Mouse (Mus musculus) megakaryocyte, embryonic 14.5 days (primary cell): ENCODE measurements around the gene a. TPM values are rescaled to one million over a fixed set of nuclear protein-coding genes. Genes with fewer than 3 reads are reported as not detected.
A peak's percentile ranks its signal among the peaks of the same experiment; 100 is the strongest.

Source experiments
- H3K27me3 ChIP-seq: replicated peaks from 2 replicates; pipeline ENCODE3; 2012; ENCODE audit warnings: inconsistent platforms
- H3K36me3 ChIP-seq: replicated peaks from 2 replicates; pipeline ENCODE3; 2012; ENCODE audit warnings: low read length, inconsistent platforms, mixed read lengths
- H3K4me1 ChIP-seq: 2 replicates; pipeline ENCODE4 v1.6.1; 2012; ENCODE audit warnings: inconsistent platforms
- H3K4me3 ChIP-seq: replicated peaks from 2 replicates; pipeline ENCODE3; 2012; ENCODE audit warnings: moderate library complexity, mild to moderate bottlenecking, inconsistent platforms
- H3K9me3 ChIP-seq: 2 replicates; pipeline ENCODE4 v1.6.1; 2012; ENCODE audit warnings: inconsistent platforms
- FLI1 ChIP-seq: IDR thresholded peaks from 2 replicates; pipeline ENCODE4 v1.6.1; 2012; ENCODE audit warnings: low read length, inconsistent platforms, mixed read lengths
- GATA1 ChIP-seq: IDR thresholded peaks from 3 replicates; pipeline ENCODE4 v1.6.1; 2012; ENCODE audit warnings: mixed read lengths, low read length, inconsistent platforms, borderline replicate concordance
- polyA plus RNA-seq: library from polyadenylated mRNA; stranded (reverse); fragments of >175 nt; gene quantifications from 2 replicates; pipeline ENCODE4 v1.2.3, GENCODE M21; 2012; ENCODE audit warnings: low replicate concordance; ENCODE audit not compliant: insufficient read depth

a gene
- 1.6 TPM in 1 of 2 replicates, not detected in the other for polyA plus RNA-seq

GRCm38 (mm10) chr2:154790656-154791483, at the start of gene a, which contains the start of gene Raly:
Gene a, plus strand, starts transcription at chr2:154791402.
Gene Raly, plus strand, starts transcription at chr2:154791096.
- peaks cover 5% of the 10 kb centered on the region for H3K36me3 ChIP-seq
- H3K4me3 ChIP-seq, result peak within 1 kb of the TSS; percentile 95
- H3K27me3 ChIP-seq, result no peaks in the 10 kb centered on the region
- peaks cover 58% of the 10 kb centered on the region for H3K4me1 ChIP-seq
- TF ChIP-seq GATA1 (no peak), FLI1 (no peak)
- no peaks in the 10 kb centered on the region for H3K9me3 ChIP-seq

GRCm38 (mm10) chr2:154742911-154743819, 48.0 kb upstream of the a start:
- Histone ChIP-seq H3K36me3 (no peaks in the 10 kb centered on the region), H3K4me1 (peaks cover 22% of the 10 kb centered on the region), H3K4me3 (no peak overlapping the region), H3K27me3 (peaks cover 23% of the 10 kb centered on the region), H3K9me3 (0 out of 2 replicates have a peak, but pooled peaks cover 5% of the 10 kb centered on the region)
- no peak for TF ChIP-seq GATA1
- TF ChIP-seq FLI1, result no peak

- H3K4me3 ChIP-seq, result no peak overlapping the region
- no peak for TF ChIP-seq GATA1
- TF ChIP-seq FLI1, result no peak
- peaks cover 10% of the 10 kb centered on the region for H3K9me3 ChIP-seq
- peaks cover 18% of the 10 kb centered on the region for H3K4me1 ChIP-seq
- peaks cover 23% of the 10 kb centered on the region for H3K27me3 ChIP-seq
- H3K36me3 ChIP-seq, result no peaks in the 10 kb centered on the region
Measured at GRCm38 (mm10) chr2:154743915-154744314, 47.3 kb upstream of the a start.

GRCm38 (mm10) chr2:154748383-154748782, 42.8 kb upstream of the a start:
- TF ChIP-seq FLI1 (no peak), GATA1 (no peak)
- Histone ChIP-seq H3K4me1 (peaks cover 20% of the 10 kb centered on the region), H3K9me3 (peaks cover 10% of the 10 kb centered on the region), H3K4me3 (no peak overlapping the region), H3K36me3 (no peaks in the 10 kb centered on the region), H3K27me3 (peaks cover 15% of the 10 kb centered on the region)

- peaks cover 10% of the 10 kb centered on the region for H3K9me3 ChIP-seq
- no peak overlapping the region for H3K4me3 ChIP-seq
- TF ChIP-seq FLI1, result no peak
- no peak for TF ChIP-seq GATA1
- no peaks in the 10 kb centered on the region for H3K36me3 ChIP-seq
- H3K4me1 ChIP-seq, result peaks cover 20% of the 10 kb centered on the region
- peaks cover 12% of the 10 kb centered on the region for H3K27me3 ChIP-seq
Measured at GRCm38 (mm10) chr2:154749046-154750036, 41.9 kb upstream of the a start.

- peak overlapping the region; percentile 77 for H3K4me3 ChIP-seq
- H3K4me1 ChIP-seq, result peaks cover 13% of the 10 kb centered on the region
- H3K36me3 ChIP-seq, result no peaks in the 10 kb centered on the region
- H3K9me3 ChIP-seq, result peaks cover 10% of the 10 kb centered on the region
- TF ChIP-seq GATA1 (no peak), FLI1 (no peak)
- peaks cover 9% of the 10 kb centered on the region for H3K27me3 ChIP-seq
Measured at GRCm38 (mm10) chr2:154751924-154752323, 39.3 kb upstream of the a start.

GRCm38 (mm10) chr2:154754068-154754560, 37.1 kb upstream of the a start:
- H3K4me3 ChIP-seq, result no peak overlapping the region
- peaks cover 9% of the 10 kb centered on the region for H3K27me3 ChIP-seq
- TF ChIP-seq FLI1 (no peak), GATA1 (no peak)
- peaks cover 12% of the 10 kb centered on the region for H3K4me1 ChIP-seq
- H3K9me3 ChIP-seq, result no peaks in the 10 kb centered on the region
- H3K36me3 ChIP-seq, result no peaks in the 10 kb centered on the region

GRCm38 (mm10) chr2:154755791-154756190, 35.4 kb upstream of the a start:
- no peak for TF ChIP-seq GATA1
- no peak for TF ChIP-seq FLI1
- peaks cover 10% of the 10 kb centered on the region for H3K27me3 ChIP-seq
- no peaks in the 10 kb centered on the region for H3K36me3 ChIP-seq
- H3K4me3 ChIP-seq, result no peak overlapping the region
- H3K4me1 ChIP-seq, result peaks cover 12% of the 10 kb centered on the region
- H3K9me3 ChIP-seq, result no peaks in the 10 kb centered on the region

GRCm38 (mm10) chr2:154757691-154758090, 33.5 kb upstream of the a start:
- no peaks in the 10 kb centered on the region for H3K9me3 ChIP-seq
- H3K27me3 ChIP-seq, result peaks cover 19% of the 10 kb centered on the region
- TF ChIP-seq FLI1 (no peak), GATA1 (no peak)
- no peak overlapping the region for H3K4me3 ChIP-seq
- peaks cover 4% of the 10 kb centered on the region for H3K4me1 ChIP-seq
- no peaks in the 10 kb centered on the region for H3K36me3 ChIP-seq
